Mouse (Mus musculus): Measurements from ENCODE around the gene Rd3. TPM values are rescaled to one million over a fixed set of nuclear protein-coding genes. Genes with fewer than 3 reads are reported as not detected.
A peak's percentile ranks its signal among the peaks of the same experiment; 100 is the strongest.

Gene Rd3
- polyA plus RNA-seq, 1 experiment from 2014 or later = 1.7 TPM

GRCm38 (mm10) chr1:191981426-191982102 is 4.4 kb downstream of the Rd3 start:
- no peak overlapping the region for H3K9ac ChIP-seq (ENCODE audit: low read length)
- peak; percentile 82 for DNase-seq (ENCODE audit: low spot score, missing footprints)
- H3K4me1 ChIP-seq (ENCODE audit: control insufficient read depth, insufficient read depth, low read length) = peaks cover 3% of the 10 kb centered on the region; the same call in 1 of the 2 replicates
- no peaks in the 10 kb centered on the region for H3K27me3 ChIP-seq (ENCODE audit: control insufficient read depth, insufficient read depth, low read length)
- no peaks in the 10 kb centered on the region for H3K9me3 ChIP-seq (ENCODE audit: control insufficient read depth, low read length)
- no peak overlapping the region for H3K4me2 ChIP-seq
- 0 out of 2 replicates have a peak overlapping the region, but pooled peaks have one; percentile 7 for H3K27ac ChIP-seq (ENCODE audit: low read depth, low read length)
- ATAC-seq (ENCODE audit: low FRiP score) = peak; percentile 82
- H3K4me3 ChIP-seq (ENCODE audit: low read depth, low read length) = no peak overlapping the region
- no peaks in the 10 kb centered on the region for H3K36me3 ChIP-seq (ENCODE audit: control insufficient read depth, insufficient read depth, low read length)
- WGBS = 55% methylated on average over 6 of the region's 6 CpGs

GRCm38 (mm10) chr1:191986674-191987480 is 9.7 kb downstream of the Rd3 start:
- Histone ChIP-seq H3K9me3 (ENCODE audit: control insufficient read depth, low read length) (no peaks in the 10 kb centered on the region), H3K27me3 (ENCODE audit: control insufficient read depth, insufficient read depth, low read length) (no peaks in the 10 kb centered on the region), H3K9ac (ENCODE audit: low read length) (no peak overlapping the region), H3K4me1 (ENCODE audit: control insufficient read depth, insufficient read depth, low read length) (0 out of 2 replicates have a peak, but pooled peaks cover 2% of the 10 kb centered on the region), H3K4me2 (no peak overlapping the region), H3K36me3 (ENCODE audit: control insufficient read depth, insufficient read depth, low read length) (no peaks in the 10 kb centered on the region), H3K27ac (ENCODE audit: low read depth, low read length) (no peak overlapping the region), H3K4me3 (ENCODE audit: low read depth, low read length) (no peak overlapping the region)
- peak; percentile 81 for DNase-seq (ENCODE audit: low spot score, missing footprints)
- 84% methylated on average over 8 of the region's 8 CpGs for WGBS
- ATAC-seq (ENCODE audit: low FRiP score) = no peak

- H3K27me3 ChIP-seq (ENCODE audit: control insufficient read depth, insufficient read depth, low read length) = no peaks in the 10 kb centered on the region
- DNase-seq (ENCODE audit: low spot score, missing footprints) = peak; percentile 37
- no peak for ATAC-seq (ENCODE audit: low FRiP score)
These were observed 10.3 kb downstream of the Rd3 start for GRCm38 (mm10) chr1:191987481-191987769.

GRCm38 (mm10) chr1:191988646-191989045 is 11.5 kb downstream of the Rd3 start:
- H3K9ac ChIP-seq (ENCODE audit: low read length) = no peak overlapping the region
- no peak overlapping the region for H3K4me3 ChIP-seq (ENCODE audit: low read depth, low read length)
- 0 out of 2 replicates have a peak, but pooled peaks cover 2% of the 10 kb centered on the region for H3K4me1 ChIP-seq (ENCODE audit: control insufficient read depth, insufficient read depth, low read length)
- no peak overlapping the region for H3K4me2 ChIP-seq
- H3K9me3 ChIP-seq (ENCODE audit: control insufficient read depth, low read length) = no peaks in the 10 kb centered on the region
- ATAC-seq (ENCODE audit: low FRiP score) = no peak
- no peak for DNase-seq (ENCODE audit: low spot score, missing footprints)
- WGBS = 92% methylated on average over 3 of the region's 3 CpGs
- H3K36me3 ChIP-seq (ENCODE audit: control insufficient read depth, insufficient read depth, low read length) = no peaks in the 10 kb centered on the region
- no peak overlapping the region for H3K27ac ChIP-seq (ENCODE audit: low read depth, low read length)
- H3K27me3 ChIP-seq (ENCODE audit: control insufficient read depth, insufficient read depth, low read length) = no peaks in the 10 kb centered on the region

More at GRCm38 (mm10) chr1:191987481-191987769, 10.3 kb downstream of the Rd3 start:
- Histone ChIP-seq H3K36me3 (ENCODE audit: control insufficient read depth, insufficient read depth, low read length) (no peaks in the 10 kb centered on the region), H3K27ac (ENCODE audit: low read depth, low read length) (no peak overlapping the region), H3K4me2 (no peak overlapping the region), H3K9ac (ENCODE audit: low read length) (no peak overlapping the region), H3K4me3 (ENCODE audit: low read depth, low read length) (no peak overlapping the region), H3K4me1 (ENCODE audit: control insufficient read depth, insufficient read depth, low read length) (0 out of 2 replicates have a peak, but pooled peaks cover 2% of the 10 kb centered on the region), H3K9me3 (ENCODE audit: control insufficient read depth, low read length) (no peaks in the 10 kb centered on the region)
- 47% methylated on average over 5 of the region's 5 CpGs for WGBS

- Histone ChIP-seq H3K9ac (ENCODE audit: low read length) (no peak overlapping the region; the same call in 1 of the 2 replicates), H3K27ac (ENCODE audit: low read depth, low read length) (no peak overlapping the region), H3K4me2 (peak overlapping the region; percentile 67; the same call in 1 of the 2 replicates), H3K36me3 (ENCODE audit: control insufficient read depth, insufficient read depth, low read length) (no peaks in the 10 kb centered on the region), H3K9me3 (ENCODE audit: control insufficient read depth, low read length) (no peaks in the 10 kb centered on the region), H3K4me3 (ENCODE audit: low read depth, low read length) (no peak overlapping the region), H3K27me3 (ENCODE audit: control insufficient read depth, insufficient read depth, low read length) (no peaks in the 10 kb centered on the region), H3K4me1 (ENCODE audit: control insufficient read depth, insufficient read depth, low read length) (0 out of 2 replicates have a peak, but pooled peaks cover 2% of the 10 kb centered on the region)
- 92% methylated on average over 5 of the region's 5 CpGs for WGBS
- DNase-seq (ENCODE audit: low spot score, missing footprints) (peak; percentile 75), ATAC-seq (ENCODE audit: low FRiP score) (no peak)
These were observed 11.9 kb downstream of the Rd3 start for GRCm38 (mm10) chr1:191989060-191989459.

- 0 out of 2 replicates have a peak, but pooled peaks cover 2% of the 10 kb centered on the region for H3K4me1 ChIP-seq (ENCODE audit: control insufficient read depth, insufficient read depth, low read length)
- peak; percentile 98 for ATAC-seq (ENCODE audit: low FRiP score)
These were observed 12.8 kb downstream of the Rd3 start for GRCm38 (mm10) chr1:191989994-191990393.

GRCm38 (mm10) chr1:191992040-191992780 is 15.0 kb downstream of the Rd3 start:
- Histone ChIP-seq H3K4me1 (ENCODE audit: control insufficient read depth, insufficient read depth, low read length) (0 out of 2 replicates have a peak, but pooled peaks cover 2% of the 10 kb centered on the region), H3K4me3 (ENCODE audit: low read depth, low read length) (no peak overlapping the region), H3K4me2 (no peak overlapping the region), H3K27me3 (ENCODE audit: control insufficient read depth, insufficient read depth, low read length) (no peaks in the 10 kb centered on the region), H3K9ac (ENCODE audit: low read length) (no peak overlapping the region), H3K9me3 (ENCODE audit: control insufficient read depth, low read length) (no peaks in the 10 kb centered on the region), H3K36me3 (ENCODE audit: control insufficient read depth, insufficient read depth, low read length) (no peaks in the 10 kb centered on the region), H3K27ac (ENCODE audit: low read depth, low read length) (no peak overlapping the region)
- no peak for ATAC-seq (ENCODE audit: low FRiP score)
- DNase-seq (ENCODE audit: low spot score, missing footprints) = peak; percentile 68
- WGBS = 80% methylated on average over 7 of the region's 7 CpGs

More at GRCm38 (mm10) chr1:191989994-191990393, 12.8 kb downstream of the Rd3 start:
- 0% methylated on average over 22 of the region's 22 CpGs for WGBS
- Histone ChIP-seq H3K27ac (ENCODE audit: low read depth, low read length) (no peak overlapping the region; the same call in 1 of the 2 replicates), H3K36me3 (ENCODE audit: control insufficient read depth, insufficient read depth, low read length) (no peaks in the 10 kb centered on the region), H3K9me3 (ENCODE audit: control insufficient read depth, low read length) (no peaks in the 10 kb centered on the region), H3K4me2 (peak overlapping the region; percentile 67), H3K4me3 (ENCODE audit: low read depth, low read length) (peak overlapping the region; percentile 61), H3K27me3 (ENCODE audit: control insufficient read depth, insufficient read depth, low read length) (no peaks in the 10 kb centered on the region), H3K9ac (ENCODE audit: low read length) (peak overlapping the region; percentile 85)
- peak; percentile 99 for DNase-seq (ENCODE audit: low spot score, missing footprints)

- DNase-seq (ENCODE audit: low spot score, missing footprints) = peak; percentile 35
- 0 out of 2 replicates have a peak, but pooled peaks cover under 1% of the 10 kb centered on the region for H3K4me1 ChIP-seq (ENCODE audit: control insufficient read depth, insufficient read depth, low read length)
- no peak overlapping the region for H3K4me3 ChIP-seq (ENCODE audit: low read depth, low read length)
- no peak overlapping the region for H3K4me2 ChIP-seq
- WGBS = 79% methylated on average over 5 of the region's 5 CpGs
- H3K9me3 ChIP-seq (ENCODE audit: control insufficient read depth, low read length) = no peaks in the 10 kb centered on the region
- H3K27me3 ChIP-seq (ENCODE audit: control insufficient read depth, insufficient read depth, low read length) = no peaks in the 10 kb centered on the region
- no peak for ATAC-seq (ENCODE audit: low FRiP score)
- H3K9ac ChIP-seq (ENCODE audit: low read length) = no peak overlapping the region
- no peaks in the 10 kb centered on the region for H3K36me3 ChIP-seq (ENCODE audit: control insufficient read depth, insufficient read depth, low read length)
- no peak overlapping the region for H3K27ac ChIP-seq (ENCODE audit: low read depth, low read length)
These were observed 17.3 kb downstream of the Rd3 start for GRCm38 (mm10) chr1:191994476-191994875.

Measured in midbrain, embryonic 11.5 days (tissue).